Mouse (Mus musculus) lung, postnatal 0 days (tissue): ENCODE measurements around the gene Ccdc39.

Source experiments
- CTCF ChIP-seq: IDR thresholded peaks from 2 replicates; pipeline ENCODE4 v1.5.1; 2016; ENCODE audit warnings: antibody characterized with exemption, mild to moderate bottlenecking
- EP300 ChIP-seq: IDR thresholded peaks from 2 replicates; pipeline ENCODE4 v1.6.1; 2016; ENCODE audit warnings: antibody characterized with exemption, mild to moderate bottlenecking, control low read depth

DNA sequence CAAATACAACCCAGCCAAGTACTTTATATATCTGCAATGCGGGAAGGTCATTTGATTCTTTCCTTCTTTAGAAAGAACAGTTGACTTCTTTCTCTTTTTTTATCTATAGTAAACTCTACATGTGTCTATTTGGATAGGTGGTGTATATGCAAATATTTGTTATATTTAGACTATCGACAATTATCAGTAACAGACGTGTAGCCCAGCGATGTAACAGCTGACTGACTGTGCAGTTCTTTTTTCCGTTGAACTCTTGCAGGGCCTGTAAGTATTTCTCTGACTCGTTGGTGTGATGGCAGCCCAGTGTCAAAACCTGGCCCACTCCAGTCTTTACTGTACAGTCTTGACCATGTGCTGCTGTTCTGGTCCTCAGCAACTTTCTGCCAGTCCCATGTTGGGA lies 2.5 kb upstream of the Ccdc39 start:
- no peak for TF ChIP-seq EP300
- TF ChIP-seq CTCF: no peak
